In the genomic region with DNA sequence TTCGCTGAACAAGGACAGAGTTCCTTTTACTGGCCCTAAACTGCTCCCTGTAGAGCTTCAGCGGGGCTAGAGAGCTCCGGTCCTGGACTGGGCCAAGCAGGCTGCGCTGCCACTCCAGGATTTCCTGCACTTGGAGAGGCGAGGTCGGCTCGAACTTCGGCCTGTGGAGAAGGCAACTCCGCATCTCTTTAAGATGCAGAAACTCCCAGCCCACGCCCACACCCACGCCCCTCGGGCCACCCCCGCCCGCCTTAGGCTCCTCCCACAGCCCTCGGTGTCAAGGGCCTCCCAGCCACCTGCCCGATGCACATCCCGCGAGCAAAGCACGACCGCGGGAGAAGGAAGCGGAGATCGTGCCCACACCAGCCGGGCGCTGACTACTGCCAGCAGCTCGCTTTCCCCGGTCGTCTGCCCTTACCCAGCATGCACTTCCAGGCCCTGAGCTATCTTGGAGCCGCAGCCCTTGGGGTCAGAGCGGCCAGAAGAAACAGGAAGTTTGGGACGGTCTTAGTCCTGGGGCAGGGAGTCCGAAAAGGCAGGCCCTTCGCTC, we compare ENCODE assay signal across 8 mouse cellular contexts. TPM values are rescaled to one million over a fixed set of nuclear protein-coding genes. Genes with fewer than 3 reads are reported as not detected.
DNase-seq lines count a peak whose midpoint lies in the region; ATAC-seq lines count a peak whose summit lies in the region.

No protein-coding gene starts in this region.

- H3K4me2 ChIP-seq in hindbrain, embryonic 16.5 days (ENCODE audit: low read length) = peak overlapping the region; percentile 64

- peaks cover 5% of the 10 kb centered on the region; the same call in 1 of the 2 replicates for H3K27me3 ChIP-seq in hindbrain, embryonic 16.5 days (replicated peaks; ENCODE audit: control insufficient read depth, insufficient read depth, low read length)

- WGBS in hindbrain, embryonic 16.5 days = 23% methylated on average over 27 of the region's 33 CpGs

- no peaks in the 10 kb centered on the region for H3K9me3 ChIP-seq in hindbrain, embryonic 16.5 days (ENCODE audit: control insufficient read depth, low read length)

- no peaks in the 10 kb centered on the region for H3K36me3 ChIP-seq in hindbrain, embryonic 16.5 days (ENCODE audit: control insufficient read depth, insufficient read depth, low read length)

- peak overlapping the region; percentile 45 for H3K4me3 ChIP-seq in hindbrain, embryonic 16.5 days (ENCODE audit: low read length)

- H3K4me1 ChIP-seq in hindbrain, embryonic 16.5 days (ENCODE audit: control insufficient read depth, insufficient read depth, low read depth, low read length) = no peaks in the 10 kb centered on the region; the same call in 1 of the 2 replicates

- ATAC-seq in hindbrain, embryonic 16.5 days = peak; percentile 89

- peak; percentile 84 for DNase-seq in T-cell, adult 2 months (ENCODE audit: low spot score)
- DNase-seq in cerebellum, postnatal 36 days = peak; percentile 64 to 76
- DNase-seq in gastrocnemius, adult 18-20 months (ENCODE audit: low spot score) = peak; percentile 79
- peak; percentile 18 to 32 for DNase-seq in left cerebral cortex, adult 18-20 months (ENCODE audit: low spot score in 2 of 2)
- peak; percentile 90 for DNase-seq in lung, postnatal 4 days
- peak; percentile 79 for DNase-seq in retina, postnatal 1 day
- peak; percentile 91 for DNase-seq in thymus, postnatal 4 days

- H3K27ac ChIP-seq in hindbrain, embryonic 16.5 days (ENCODE audit: low read depth, low read length) = no peak overlapping the region

- H3K9ac ChIP-seq in hindbrain, embryonic 16.5 days (ENCODE audit: low read depth, low read length) = peak overlapping the region; percentile 58

RNA-seq across cellular contexts. Expression of a gene that starts 26.6 kb away (rescaled TPM):
- 1 to 10 TPM; 5.8 to 7.5 TPM for total RNA-seq in gastrocnemius, adult 18-20 months (2021)
- 6.8 and 7.3 TPM in 2 replicates for polyA plus RNA-seq in hindbrain, embryonic 16.5 days (2015; fragmentation: Nextera tagmentation; extraction: Ambion mirVana)
- 10 to 100 TPM; 18.4 to 22.1 TPM for total RNA-seq in left cerebral cortex, adult 18-20 months (2021)

RNA-seq across cellular contexts. Expression of a gene that starts 57.9 kb away (rescaled TPM):
- 10 to 100 TPM; 12.6 to 13.6 TPM for total RNA-seq in gastrocnemius, adult 18-20 months (2021)
- polyA plus RNA-seq in hindbrain, embryonic 16.5 days (2015; fragmentation: Nextera tagmentation; extraction: Ambion mirVana) = 11.8 and 13.2 TPM in 2 replicates
- 10 to 100 TPM; 16.2 to 16.8 TPM for total RNA-seq in left cerebral cortex, adult 18-20 months (2021)

Comparison
In these comparisons a context has a peak if more than half of its experiments do, and no peak if none do; other contexts are left out.
1. DNase-seq: peak in every context shown above with its lines; median percentile 91 in thymus, postnatal 4 days; 90 in lung, postnatal 4 days; 84 in T-cell, adult 2 months; 79 in gastrocnemius, adult 18-20 months; 79 in retina, postnatal 1 day; 70 in cerebellum, postnatal 36 days; 25 in left cerebral cortex, adult 18-20 months.